Mouse (Mus musculus): ENCODE results near the gene Foxn2. TPM values are rescaled to one million over a fixed set of nuclear protein-coding genes. Genes with fewer than 3 reads are reported as not detected.

The Foxn2 gene
- polyA plus RNA-seq, 1 experiment from 2014 or later = 13.8 TPM

- 87% methylated on average over 13 of the region's 13 CpGs for WGBS
- no peak for ATAC-seq (ENCODE audit: insufficient number of reproducible peaks, insufficient read depth, low FRiP score, low TSS enrichment)
- no peaks in the 10 kb centered on the region for H3K4me1 ChIP-seq
- H3K27me3 ChIP-seq = no peaks in the 10 kb centered on the region
- H3K36me3 ChIP-seq = no peaks in the 10 kb centered on the region
- H3K9ac ChIP-seq = no peak overlapping the region
- H3K4me2 ChIP-seq (replicated peaks) = no peak overlapping the region
- no peak overlapping the region for H3K27ac ChIP-seq
- no peak overlapping the region for H3K4me3 ChIP-seq
- no peaks in the 10 kb centered on the region for H3K9me3 ChIP-seq
Measured at GRCm38 (mm10) chr17:88479040-88479439, 38.5 kb downstream of the Foxn2 start.

- Histone ChIP-seq H3K4me3 (no peak overlapping the region), H3K9ac (no peak overlapping the region), H3K36me3 (no peaks in the 10 kb centered on the region), H3K4me2 (replicated peaks) (no peak overlapping the region), H3K4me1 (no peaks in the 10 kb centered on the region), H3K9me3 (no peaks in the 10 kb centered on the region), H3K27ac (no peak overlapping the region), H3K27me3 (no peaks in the 10 kb centered on the region)
- no peak for ATAC-seq (ENCODE audit: insufficient number of reproducible peaks, insufficient read depth, low FRiP score, low TSS enrichment)
- whole genome bisulfite sequencing = 85% methylated on average over 10 of the region's 10 CpGs
Measured at GRCm38 (mm10) chr17:88480369-88480768, 39.9 kb downstream of the Foxn2 start.

DNA sequence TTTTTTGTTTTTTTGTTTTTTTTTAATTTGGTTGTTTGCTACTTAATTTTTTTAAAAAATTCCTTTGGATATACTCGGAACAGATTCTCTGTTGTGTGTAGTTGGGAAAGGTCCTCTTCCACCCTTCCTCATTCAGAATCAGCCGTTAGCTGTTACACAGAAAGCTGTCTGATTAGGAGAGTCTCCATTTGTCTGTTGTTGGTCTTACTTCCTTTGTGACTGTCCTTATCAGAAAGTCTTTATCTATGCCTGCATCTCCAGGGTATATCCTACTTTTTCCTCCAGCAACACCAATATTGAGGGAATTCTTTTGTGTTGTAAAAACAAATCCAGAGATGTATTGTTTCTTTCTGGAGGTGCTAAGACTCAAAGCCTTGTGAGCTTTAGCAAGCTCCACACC, 40.6 kb downstream of the Foxn2 start:
- no peak for ATAC-seq (ENCODE audit: insufficient number of reproducible peaks, insufficient read depth, low FRiP score, low TSS enrichment)
- no peaks in the 10 kb centered on the region for H3K4me1 ChIP-seq
- no peak overlapping the region for H3K27ac ChIP-seq
- H3K27me3 ChIP-seq = no peaks in the 10 kb centered on the region
- no peak overlapping the region for H3K4me2 ChIP-seq (replicated peaks)
- no peaks in the 10 kb centered on the region for H3K9me3 ChIP-seq
- H3K9ac ChIP-seq = no peak overlapping the region
- H3K4me3 ChIP-seq = no peak overlapping the region
- H3K36me3 ChIP-seq = no peaks in the 10 kb centered on the region
- WGBS = 77% methylated on average over 2 of the region's 2 CpGs

GRCm38 (mm10) chr17:88481587-88481986, 41.1 kb downstream of the Foxn2 start:
- WGBS = 93% methylated on average over 3 of the region's 3 CpGs
- H3K9me3 ChIP-seq = no peaks in the 10 kb centered on the region
- no peaks in the 10 kb centered on the region for H3K27me3 ChIP-seq
- no peak overlapping the region for H3K4me2 ChIP-seq (replicated peaks)
- H3K9ac ChIP-seq = no peak overlapping the region
- no peaks in the 10 kb centered on the region for H3K4me1 ChIP-seq
- H3K36me3 ChIP-seq = no peaks in the 10 kb centered on the region
- no peak overlapping the region for H3K27ac ChIP-seq
- ATAC-seq (ENCODE audit: insufficient number of reproducible peaks, insufficient read depth, low FRiP score, low TSS enrichment) = no peak
- no peak overlapping the region for H3K4me3 ChIP-seq

DNA sequence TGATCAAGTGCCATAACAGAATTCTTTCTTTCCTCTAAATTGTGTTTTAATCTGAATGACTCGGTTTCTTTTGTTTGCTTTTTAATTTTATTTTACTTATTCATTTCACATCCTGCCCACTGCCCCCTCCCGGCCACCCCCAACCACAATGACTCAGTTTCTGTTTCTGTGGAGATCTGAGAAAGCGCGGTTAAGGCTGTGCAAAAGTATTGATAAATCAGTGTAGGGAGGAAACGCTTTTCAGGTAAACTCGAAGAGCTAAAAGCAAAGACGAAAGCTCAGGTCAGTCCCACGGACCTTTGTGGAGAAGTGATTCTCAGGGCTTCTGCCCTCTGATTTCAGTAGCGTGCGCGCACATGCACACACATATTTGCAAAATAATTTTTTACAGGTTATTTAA, 44.0 kb downstream of the Foxn2 start:
- no peak for ATAC-seq (ENCODE audit: insufficient number of reproducible peaks, insufficient read depth, low FRiP score, low TSS enrichment)
- no peak overlapping the region for H3K9ac ChIP-seq
- 93% methylated on average over 11 of the region's 11 CpGs for WGBS
- no peaks in the 10 kb centered on the region for H3K4me1 ChIP-seq
- no peaks in the 10 kb centered on the region for H3K27me3 ChIP-seq
- no peak overlapping the region for H3K27ac ChIP-seq
- no peaks in the 10 kb centered on the region for H3K36me3 ChIP-seq
- no peaks in the 10 kb centered on the region for H3K9me3 ChIP-seq
- H3K4me3 ChIP-seq = no peak overlapping the region
- no peak overlapping the region for H3K4me2 ChIP-seq (replicated peaks)

DNA sequence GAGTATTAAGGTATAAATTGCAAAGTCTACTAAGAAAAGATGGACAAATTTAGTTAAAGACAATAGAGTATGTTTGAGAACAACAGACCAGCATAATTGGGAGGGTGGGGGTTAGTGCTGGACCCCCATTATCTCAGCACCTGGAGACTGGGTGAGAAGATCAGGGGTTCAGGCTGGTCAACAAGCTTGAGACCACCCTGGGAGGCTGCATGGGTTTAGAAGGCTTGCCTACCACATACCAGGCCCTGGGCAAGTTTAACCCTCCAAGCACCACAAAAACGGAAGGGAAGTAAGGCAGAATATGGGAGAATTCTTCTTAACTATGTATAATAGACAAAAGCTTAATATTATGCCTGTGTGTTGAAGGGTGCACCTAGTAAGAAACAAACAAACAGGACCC, 44.4 kb downstream of the Foxn2 start:
- H3K27me3 ChIP-seq = no peaks in the 10 kb centered on the region
- H3K9ac ChIP-seq = no peak overlapping the region
- H3K36me3 ChIP-seq = no peaks in the 10 kb centered on the region
- no peak overlapping the region for H3K4me3 ChIP-seq
- no peaks in the 10 kb centered on the region for H3K9me3 ChIP-seq
- no peak overlapping the region for H3K4me2 ChIP-seq (replicated peaks)
- WGBS = 74% methylated on average over 1 of the region's 1 CpGs
- no peak overlapping the region for H3K27ac ChIP-seq
- ATAC-seq (ENCODE audit: insufficient number of reproducible peaks, insufficient read depth, low FRiP score, low TSS enrichment) = no peak
- no peaks in the 10 kb centered on the region for H3K4me1 ChIP-seq

DNA sequence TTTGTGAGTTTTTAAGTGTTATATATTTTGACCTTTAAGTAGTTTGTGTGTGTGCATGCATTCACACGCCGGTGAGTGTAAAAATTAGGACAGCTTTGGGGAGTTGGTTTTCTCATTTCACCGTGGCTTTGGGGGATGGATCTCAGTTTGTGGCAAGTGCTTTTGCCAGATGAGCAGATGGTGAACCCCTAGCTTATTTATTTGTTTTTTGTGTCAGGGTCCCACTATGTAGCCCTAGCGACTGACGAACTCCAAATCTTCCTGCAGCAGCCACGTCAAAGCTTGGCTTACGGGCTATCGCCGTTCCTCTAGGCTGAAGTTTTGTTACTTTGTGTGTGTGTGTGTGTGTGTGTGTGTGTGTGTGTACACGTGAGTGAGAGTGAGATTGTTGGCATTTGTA, 50.0 kb downstream of the Foxn2 start:
- no peak for ATAC-seq (ENCODE audit: insufficient number of reproducible peaks, insufficient read depth, low FRiP score, low TSS enrichment)
- Histone ChIP-seq H3K27me3 (no peaks in the 10 kb centered on the region), H3K27ac (no peak overlapping the region), H3K9me3 (no peaks in the 10 kb centered on the region), H3K4me3 (no peak overlapping the region), H3K36me3 (peaks cover 14% of the 10 kb centered on the region; the same call in 1 of the 2 replicates), H3K4me2 (replicated peaks) (no peak overlapping the region), H3K9ac (no peak overlapping the region), H3K4me1 (peaks cover 11% of the 10 kb centered on the region; the same call in 1 of the 2 replicates)
- whole genome bisulfite sequencing = 89% methylated on average over 10 of the region's 10 CpGs

DNA sequence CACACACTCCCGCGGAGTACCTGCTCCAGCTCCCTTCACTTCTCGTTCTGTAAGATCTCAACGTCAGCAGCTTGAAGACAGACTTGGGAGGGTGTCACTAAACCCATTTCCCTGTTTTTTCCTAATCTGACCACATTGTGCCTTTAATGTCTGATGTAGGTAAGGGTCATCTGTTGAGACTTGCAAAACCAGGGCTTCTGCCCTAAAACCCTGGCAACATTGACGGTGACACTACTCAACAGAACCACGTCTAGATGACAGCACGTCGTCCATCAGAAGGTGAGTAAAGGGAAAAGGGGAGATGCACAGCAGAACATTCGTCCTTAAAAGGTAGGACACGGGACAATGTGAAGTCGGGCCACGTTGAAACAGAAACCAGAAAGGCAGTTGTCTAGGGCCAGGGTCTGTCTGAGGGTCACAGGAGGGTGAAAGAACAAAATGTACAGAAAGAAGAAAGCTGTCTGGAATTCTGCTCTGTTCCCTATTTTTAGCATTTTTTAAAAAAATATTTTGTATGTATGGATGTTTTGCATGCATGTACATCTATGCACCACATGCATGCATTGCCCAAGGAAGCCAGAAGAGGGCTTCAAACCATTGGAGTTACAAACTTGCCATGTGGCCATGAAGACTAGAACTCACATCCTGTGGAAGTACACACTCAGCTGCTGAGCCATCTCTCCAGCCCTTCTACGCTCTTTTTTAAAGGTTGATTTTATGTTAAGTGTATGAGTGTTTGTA, 51.0 kb downstream of the Foxn2 start:
- Histone ChIP-seq H3K4me2 (replicated peaks) (no peak overlapping the region), H3K9me3 (no peaks in the 10 kb centered on the region), H3K36me3 (peaks cover 14% of the 10 kb centered on the region; the same call in 1 of the 2 replicates), H3K27me3 (no peaks in the 10 kb centered on the region), H3K9ac (no peak overlapping the region), H3K27ac (no peak overlapping the region), H3K4me1 (peaks cover 11% of the 10 kb centered on the region; the same call in 1 of the 2 replicates), H3K4me3 (no peak overlapping the region)
- no peak for ATAC-seq (ENCODE audit: insufficient number of reproducible peaks, insufficient read depth, low FRiP score, low TSS enrichment)
- WGBS = 95% methylated on average over 13 of the region's 13 CpGs

- H3K4me1 ChIP-seq = peaks cover 11% of the 10 kb centered on the region; the same call in 1 of the 2 replicates
- no peak overlapping the region for H3K9ac ChIP-seq
- H3K36me3 ChIP-seq = peaks cover 14% of the 10 kb centered on the region; the same call in 1 of the 2 replicates
- H3K9me3 ChIP-seq = no peaks in the 10 kb centered on the region
- H3K27ac ChIP-seq = no peak overlapping the region
- no peak overlapping the region for H3K4me3 ChIP-seq
- no peak for ATAC-seq (ENCODE audit: insufficient number of reproducible peaks, insufficient read depth, low FRiP score, low TSS enrichment)
- H3K4me2 ChIP-seq (replicated peaks) = no peak overlapping the region
- no peaks in the 10 kb centered on the region for H3K27me3 ChIP-seq
- 96% methylated on average over 5 of the region's 5 CpGs for WGBS
Measured at GRCm38 (mm10) chr17:88492107-88492460, 51.6 kb downstream of the Foxn2 start.

GRCm38 (mm10) chr17:88493551-88493950, 53.0 kb downstream of the Foxn2 start:
- Histone ChIP-seq H3K4me1 (peaks cover 11% of the 10 kb centered on the region; the same call in 1 of the 2 replicates), H3K4me3 (no peak overlapping the region), H3K9ac (no peak overlapping the region), H3K4me2 (replicated peaks) (no peak overlapping the region), H3K36me3 (peaks cover 14% of the 10 kb centered on the region; the same call in 1 of the 2 replicates), H3K9me3 (no peaks in the 10 kb centered on the region), H3K27me3 (no peaks in the 10 kb centered on the region), H3K27ac (no peak overlapping the region)
- no peak for ATAC-seq (ENCODE audit: insufficient number of reproducible peaks, insufficient read depth, low FRiP score, low TSS enrichment)
- 75% methylated on average over 9 of the region's 9 CpGs for WGBS

DNA sequence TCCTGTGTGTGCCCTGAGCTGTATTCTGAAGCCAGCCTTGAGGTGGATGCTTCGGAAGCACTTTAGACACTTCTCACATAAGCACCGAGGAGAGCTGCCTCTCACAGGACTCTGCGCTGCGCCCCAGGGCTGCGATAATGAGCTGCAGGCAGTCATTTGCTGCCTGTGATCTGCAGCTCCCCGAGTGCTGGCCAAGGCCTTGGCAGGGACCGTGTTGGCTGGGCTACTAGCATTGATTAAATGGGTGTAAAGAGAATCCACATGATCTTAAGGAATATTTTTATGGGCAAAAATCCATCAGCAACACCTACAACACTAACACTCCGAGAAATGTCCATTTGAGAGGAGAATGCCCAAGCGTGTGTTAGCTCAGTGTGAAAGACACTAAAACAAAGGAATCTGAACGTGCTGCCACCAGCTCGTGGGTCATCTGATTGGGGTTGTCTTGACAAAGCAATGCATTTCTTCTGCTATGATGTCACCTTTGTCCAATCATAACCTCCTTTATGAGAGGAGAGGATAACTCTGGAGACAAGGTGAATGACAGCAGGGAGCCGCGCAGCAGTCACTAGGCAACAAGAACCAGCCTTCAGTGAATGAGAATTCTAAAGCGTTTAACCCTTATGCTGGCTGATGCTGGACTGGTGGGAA, 53.7 kb downstream of the Foxn2 start:
- Histone ChIP-seq H3K4me2 (replicated peaks) (no peak overlapping the region), H3K9ac (no peak overlapping the region), H3K9me3 (no peaks in the 10 kb centered on the region), H3K4me3 (no peak overlapping the region), H3K36me3 (peaks cover 14% of the 10 kb centered on the region; the same call in 1 of the 2 replicates), H3K27ac (no peak overlapping the region), H3K27me3 (no peaks in the 10 kb centered on the region), H3K4me1 (peaks cover 11% of the 10 kb centered on the region; the same call in 1 of the 2 replicates)
- ATAC-seq (ENCODE audit: insufficient number of reproducible peaks, insufficient read depth, low FRiP score, low TSS enrichment) = 0 out of 2 replicates have a peak, but pooled peaks have one; percentile 50
- 58% methylated on average over 14 of the region's 14 CpGs for WGBS

- H3K36me3 ChIP-seq = peaks cover 14% of the 10 kb centered on the region; the same call in 1 of the 2 replicates
- H3K27ac ChIP-seq = no peak overlapping the region
- no peak overlapping the region for H3K4me3 ChIP-seq
- ATAC-seq (ENCODE audit: insufficient number of reproducible peaks, insufficient read depth, low FRiP score, low TSS enrichment) = no peak
- no peak overlapping the region for H3K4me2 ChIP-seq (replicated peaks)
- 83% methylated on average over 10 of the region's 10 CpGs for WGBS
- H3K9ac ChIP-seq = no peak overlapping the region
- peaks cover 11% of the 10 kb centered on the region; the same call in 1 of the 2 replicates for H3K4me1 ChIP-seq
- H3K27me3 ChIP-seq = no peaks in the 10 kb centered on the region
- H3K9me3 ChIP-seq = no peaks in the 10 kb centered on the region
Measured at GRCm38 (mm10) chr17:88494772-88495132, 54.2 kb downstream of the Foxn2 start.
